Mouse (Mus musculus) gastrocnemius, postnatal 25 days (tissue): Measurements from ENCODE around the gene Dgcr6. TPM values are rescaled to one million over a fixed set of nuclear protein-coding genes. Genes with fewer than 3 reads are reported as not detected.
"Not testable (repeated sequence)": the region's sequence is repeated elsewhere in the genome, so short reads cannot be mapped to it uniquely, and the experiment has no call there.

Experiments used
- DNase-seq: peaks from one replicate; pipeline ENCODE4 v3.0.0; 2022
- long read RNA-seq, 2 experiments: library from polyadenylated mRNA; stranded (forward); transcript quantifications; one replicate each; pipeline ENCODE4 v2.0.0; 2021
- total RNA-seq, 2 experiments: library from RNA; stranded (reverse); gene quantifications; 1 replicate in 1 of 2; 2 replicates in 1 of 2; pipeline ENCODE4 v1.2.3; 2021

The Dgcr6 gene
- total RNA-seq, result 10 to 100 TPM; 32.2 to 34.1 TPM
- long read RNA-seq, experiment 1, transcript Dgcr6-201 (5 exons, 1,050 nt), result minor isoform, 13 of 103 reads
- long read RNA-seq, experiment 1, transcript Dgcr6-206 (5 exons, 1,086 nt), result major isoform, 72 of 103 reads
- long read RNA-seq, experiment 1, partial matches to known transcripts, result 16 of 103 reads
- long read RNA-seq, experiment 1, other reads (novel, unspliced or antisense), result 2 of 103 reads
- long read RNA-seq, experiment 2, transcript Dgcr6-206 (5 exons, 1,086 nt), result major isoform, 70 of 103 reads
- long read RNA-seq, experiment 2, transcript Dgcr6-201 (5 exons, 1,050 nt), result minor isoform, 18 of 103 reads
- long read RNA-seq, experiment 2, partial matches to known transcripts, result 12 of 103 reads
- long read RNA-seq, experiment 2, other reads (novel, unspliced or antisense), result 3 of 103 reads

- peak; percentile 66 for DNase-seq
These were observed at the start of gene Dgcr6 for GRCm38 (mm10) chr16:18052731-18053202. Dgcr6 (plus strand) TSS chr16:18052860.

DNA sequence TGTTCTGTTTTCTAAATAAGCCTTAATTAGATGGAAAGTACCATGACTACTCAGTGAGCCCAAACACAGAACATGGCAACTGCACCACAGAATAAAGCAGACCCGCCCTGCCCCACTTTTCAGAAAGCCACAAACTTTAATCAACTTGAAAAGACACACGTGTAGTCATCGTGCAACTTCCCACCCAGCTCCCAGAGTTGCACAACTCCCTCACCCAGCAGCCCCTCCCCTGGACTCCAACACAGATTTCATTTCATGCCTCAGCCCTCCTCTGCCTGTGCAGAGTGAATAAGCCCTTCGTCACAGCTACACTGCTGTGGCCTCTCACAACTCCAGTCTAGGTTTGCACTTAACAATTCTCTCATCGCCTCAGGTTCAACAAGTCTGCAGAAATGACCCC, 48.1 kb upstream of the Dgcr6 start:
- no peak for DNase-seq

- DNase-seq, result no peak
These were observed 45.6 kb upstream of the Dgcr6 start for GRCm38 (mm10) chr16:18007083-18007482.

DNA sequence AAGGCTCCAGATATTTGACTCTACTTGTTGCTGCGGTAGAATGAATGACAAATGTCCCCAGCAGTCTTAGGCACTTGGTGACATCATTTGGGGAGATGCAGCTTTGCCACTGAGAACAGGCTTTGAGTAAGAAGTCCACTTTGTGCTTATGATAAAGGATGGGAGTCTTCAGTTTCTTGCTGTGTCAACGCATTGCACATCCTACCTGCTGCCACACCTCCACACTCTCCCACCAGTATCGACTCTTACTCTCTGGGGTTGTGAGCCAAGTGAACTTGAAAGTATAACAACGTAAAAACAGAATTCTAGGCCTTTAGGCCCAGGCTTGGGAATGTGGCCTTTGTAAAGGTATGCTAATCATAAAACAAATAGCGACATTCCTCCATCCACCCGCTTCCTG, 41.6 kb upstream of the Dgcr6 start:
- no peak for DNase-seq

DNA sequence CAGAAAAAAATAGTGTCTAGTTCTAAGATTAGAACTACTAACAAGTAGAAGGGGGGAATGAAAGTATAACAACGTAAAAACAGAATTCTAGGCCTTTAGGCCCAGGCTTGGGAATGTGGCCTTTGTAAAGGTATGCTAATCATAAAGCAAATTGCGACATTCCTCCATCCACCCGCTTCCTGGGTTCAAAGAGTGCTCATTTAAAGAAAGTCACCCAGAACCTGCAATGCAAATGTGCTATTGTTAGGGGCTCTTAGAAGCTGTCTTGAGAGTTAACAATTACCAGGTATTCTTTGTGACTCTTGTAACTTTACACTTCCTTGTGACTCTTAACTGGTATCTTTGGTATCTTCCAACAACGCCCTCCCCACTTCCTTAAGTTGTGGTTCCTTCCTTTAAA, 36.2 kb upstream of the Dgcr6 start:
- not testable (repeated sequence) for DNase-seq

- DNase-seq, result no peak
These were observed 29.7 kb upstream of the Dgcr6 start for GRCm38 (mm10) chr16:18022780-18023557.

DNA sequence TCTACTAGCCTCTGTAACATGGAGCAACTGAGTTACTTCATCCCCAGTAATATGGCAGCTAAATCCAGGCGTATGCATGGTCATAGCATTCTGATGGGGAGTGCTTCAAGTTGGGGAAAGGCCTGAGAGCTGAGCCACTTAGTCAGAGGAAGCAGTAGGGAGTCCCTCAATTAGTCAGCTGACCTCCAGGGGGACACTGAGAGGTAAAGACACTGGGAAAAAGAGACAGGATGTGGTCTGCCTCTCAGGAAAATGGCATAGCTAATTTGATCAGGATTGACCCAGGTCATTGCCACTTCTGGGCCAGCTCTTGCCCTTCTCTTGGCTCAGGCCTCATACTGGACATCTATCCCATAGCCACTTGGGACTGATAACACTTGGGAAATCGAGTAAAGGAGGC, 25.3 kb upstream of the Dgcr6 start:
- no peak for DNase-seq

GRCm38 (mm10) chr16:18031752-18032151, 20.9 kb upstream of the Dgcr6 start:
- no peak for DNase-seq

DNA sequence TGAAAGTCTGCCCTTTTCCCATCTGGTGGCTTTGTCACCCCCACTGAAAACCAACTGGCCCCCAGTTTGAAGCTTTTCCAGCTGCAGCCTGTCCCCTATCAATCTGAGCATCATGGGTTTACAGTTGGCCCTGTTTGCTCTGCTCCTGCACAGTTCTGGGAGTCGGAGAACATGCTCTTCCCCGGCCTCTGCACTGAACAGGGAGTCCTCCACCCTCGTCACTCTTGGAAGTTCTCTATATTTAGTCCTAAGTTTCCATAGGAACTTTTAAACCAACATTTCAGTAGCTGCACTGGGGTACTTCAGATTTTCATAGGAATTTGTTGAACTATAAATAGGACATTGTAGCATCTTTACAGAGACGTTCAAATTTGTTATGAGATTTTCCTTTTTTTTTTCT, 19.4 kb upstream of the Dgcr6 start:
- no peak for DNase-seq

GRCm38 (mm10) chr16:18034286-18034685, 18.4 kb upstream of the Dgcr6 start:
- DNase-seq, result peak; percentile 55

DNA sequence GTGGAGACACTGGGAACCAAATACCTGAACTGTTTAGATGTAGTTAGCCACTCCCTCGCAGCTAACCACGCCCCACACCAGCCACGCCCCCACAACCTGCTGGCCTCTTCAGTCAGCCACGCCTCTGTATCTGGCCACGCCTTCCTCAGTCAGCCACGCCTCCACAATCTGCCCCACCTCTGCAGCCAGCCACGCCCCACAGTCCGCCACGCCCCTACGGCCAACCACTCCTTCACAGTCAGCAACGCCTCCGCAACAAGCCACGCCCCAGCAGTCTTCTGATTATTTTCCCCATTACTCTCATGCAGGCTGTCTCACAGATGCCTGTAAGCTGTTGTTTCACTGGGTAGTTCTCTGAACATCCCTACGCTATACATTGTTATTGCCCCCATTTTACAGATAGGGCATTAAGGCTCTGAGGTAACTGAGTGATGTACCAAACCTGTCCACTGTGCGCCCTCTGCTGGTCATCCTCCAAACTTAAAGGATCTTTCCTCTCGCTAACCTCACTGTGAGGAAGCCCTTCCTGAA, 16.2 kb upstream of the Dgcr6 start:
- DNase-seq, result peak; percentile 25

- DNase-seq, result no peak
These were observed 15.6 kb upstream of the Dgcr6 start for GRCm38 (mm10) chr16:18037025-18037424.

DNA sequence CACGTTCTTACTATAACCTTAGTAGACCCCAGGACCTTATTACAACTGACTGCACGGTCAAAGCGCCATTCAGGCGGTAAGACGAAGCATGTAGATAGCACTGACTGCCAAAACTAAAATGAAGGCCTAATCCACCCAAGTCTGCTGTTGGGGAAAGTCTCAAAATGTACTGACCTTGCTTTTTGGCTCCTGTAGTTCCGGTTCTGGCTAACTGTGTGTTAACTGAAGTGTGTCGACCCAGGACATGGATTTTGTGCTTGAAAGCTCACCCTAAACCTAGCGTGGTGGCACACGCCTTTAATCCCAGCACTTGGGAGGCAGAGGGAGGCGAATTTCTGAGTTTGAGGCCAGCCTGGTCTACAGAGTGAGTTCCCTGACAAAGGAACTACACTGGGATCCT, 7.7 kb upstream of the Dgcr6 start:
- DNase-seq, result no peak

- no peak for DNase-seq
These were observed 5.0 kb upstream of the Dgcr6 start for GRCm38 (mm10) chr16:18047660-18048059.

GRCm38 (mm10) chr16:18048071-18048470, 4.6 kb upstream of the Dgcr6 start:
- DNase-seq, result no peak

DNA sequence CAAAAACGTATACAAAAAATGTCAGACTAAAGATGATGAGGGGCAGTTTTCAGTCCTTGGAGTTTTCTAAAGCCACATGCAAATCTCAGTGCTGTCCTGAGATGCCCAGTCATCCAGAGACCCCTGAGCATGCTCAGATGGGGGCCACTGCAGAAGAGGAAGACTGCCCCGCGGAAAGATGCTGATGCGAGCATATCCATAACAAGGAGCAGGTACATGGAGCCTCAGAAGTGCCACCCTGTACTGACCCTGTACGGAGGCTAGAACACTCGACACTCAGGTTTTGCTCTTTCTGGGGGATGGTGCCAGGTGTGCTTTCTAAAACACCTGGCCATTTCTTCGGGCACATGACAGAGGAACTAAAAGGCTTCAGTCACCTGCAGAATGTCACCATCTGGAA, 338 bp upstream of the Dgcr6 start:
- DNase-seq, result no peak

DNA sequence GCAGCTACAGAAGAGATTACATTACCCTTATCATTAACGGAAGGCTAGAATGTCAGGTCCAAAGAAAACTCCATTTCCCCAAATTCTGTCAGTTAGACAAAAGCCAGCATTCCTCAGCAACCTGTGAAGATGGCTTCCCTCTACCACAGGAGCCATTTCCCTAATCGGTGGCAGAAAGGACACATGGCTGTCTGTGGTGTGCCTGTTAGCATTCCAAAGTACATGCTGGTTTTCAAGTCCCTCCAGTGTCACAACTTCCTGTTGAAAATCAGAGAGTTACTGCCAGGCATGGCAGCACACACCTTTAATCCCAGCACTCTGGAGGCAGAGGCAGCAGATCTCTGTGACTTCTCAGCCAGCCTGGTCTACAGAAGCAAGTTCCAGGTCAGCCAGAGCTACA, 3.6 kb downstream of the Dgcr6 start:
- DNase-seq, result no peak

GRCm38 (mm10) chr16:18058331-18058731, 5.7 kb downstream of the Dgcr6 start:
- DNase-seq, result no peak

DNA sequence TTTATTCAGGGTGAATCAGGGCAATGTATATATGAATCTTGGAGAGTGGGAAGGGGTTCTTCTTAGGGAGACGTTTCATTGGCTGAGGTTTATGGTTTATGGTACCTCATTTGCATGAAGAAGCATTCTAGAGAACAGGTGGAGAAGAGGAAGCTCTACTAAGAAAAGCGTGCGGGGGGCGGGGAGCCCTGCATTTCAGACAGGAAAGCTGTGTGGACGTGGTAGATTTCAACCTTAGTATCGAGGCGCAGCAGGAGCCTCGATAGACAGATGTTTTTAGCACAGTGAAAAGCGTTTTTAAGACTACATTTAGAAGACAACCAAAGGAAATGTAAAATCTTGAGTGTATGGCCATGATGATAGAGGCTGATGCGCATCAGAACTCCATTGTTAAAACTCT, 6.6 kb downstream of the Dgcr6 start:
- no peak for DNase-seq

DNA sequence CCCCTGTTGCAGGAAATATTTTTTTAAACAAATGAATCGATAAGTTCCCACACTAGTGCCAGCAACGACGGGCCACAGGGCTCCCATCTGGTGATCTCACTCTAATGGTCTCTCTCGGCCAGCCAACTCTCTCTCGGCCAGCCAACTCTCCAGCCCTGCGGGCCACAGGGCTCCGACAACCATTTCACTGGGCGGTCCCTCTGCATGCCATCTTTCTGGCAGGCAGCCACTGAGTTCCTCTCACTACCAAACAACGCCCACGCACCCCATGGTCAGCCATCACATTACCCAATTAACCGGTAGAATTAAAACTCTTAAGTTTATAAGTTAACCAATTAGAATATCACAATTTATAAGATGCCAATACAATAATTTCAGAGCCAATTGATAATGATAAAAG, 8.5 kb downstream of the Dgcr6 start:
- DNase-seq, result no peak

DNA sequence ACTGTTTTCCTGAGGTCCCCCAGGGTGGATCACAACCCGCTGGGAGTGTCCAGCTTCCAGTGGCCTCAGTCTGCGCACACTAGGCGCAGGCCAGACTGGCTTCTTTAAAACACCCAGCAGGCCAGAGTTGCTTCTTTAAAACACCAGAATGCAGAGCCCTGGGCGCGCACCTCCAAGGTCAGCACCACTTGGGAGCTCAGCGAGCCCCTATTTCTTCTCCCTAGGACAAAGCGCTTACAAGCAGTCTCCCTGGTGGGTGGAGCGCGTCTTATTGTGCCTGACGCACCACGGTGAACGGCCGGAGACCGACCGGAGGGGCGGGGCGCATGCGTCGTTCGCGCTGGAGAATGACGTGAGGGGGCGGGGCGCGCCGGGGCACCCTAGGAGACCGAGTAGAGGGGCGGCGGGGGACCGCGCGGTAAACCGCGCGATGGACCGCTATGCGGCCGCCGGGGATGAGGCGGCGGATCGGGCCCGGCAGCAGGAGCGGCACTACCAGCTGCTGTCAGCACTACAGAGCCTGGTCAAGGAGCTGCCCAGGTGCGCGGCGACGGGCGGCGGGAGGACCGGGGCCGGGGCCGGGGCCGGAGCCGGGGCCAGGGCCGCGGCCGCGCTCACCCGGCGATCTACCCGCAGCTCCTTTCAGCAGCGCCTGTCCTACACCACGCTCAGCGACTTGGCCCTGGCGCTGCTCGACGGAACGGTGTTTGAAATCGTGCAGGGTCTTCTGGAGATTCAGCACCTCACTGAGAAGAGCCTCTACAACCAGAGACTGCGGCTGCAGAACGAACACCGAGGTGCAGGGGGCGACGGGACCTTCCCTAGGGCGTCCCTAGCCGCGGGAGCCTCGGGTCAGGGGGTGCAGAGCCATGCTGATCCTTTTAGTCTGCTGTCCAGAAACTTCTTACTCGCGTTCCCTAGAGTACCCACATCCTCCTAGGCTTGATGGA, 13.7 kb downstream of the Dgcr6 start:
- peak; percentile 92 for DNase-seq
